Mouse (Mus musculus): ENCODE measurements around the gene Ppp1r14b.

DNA sequence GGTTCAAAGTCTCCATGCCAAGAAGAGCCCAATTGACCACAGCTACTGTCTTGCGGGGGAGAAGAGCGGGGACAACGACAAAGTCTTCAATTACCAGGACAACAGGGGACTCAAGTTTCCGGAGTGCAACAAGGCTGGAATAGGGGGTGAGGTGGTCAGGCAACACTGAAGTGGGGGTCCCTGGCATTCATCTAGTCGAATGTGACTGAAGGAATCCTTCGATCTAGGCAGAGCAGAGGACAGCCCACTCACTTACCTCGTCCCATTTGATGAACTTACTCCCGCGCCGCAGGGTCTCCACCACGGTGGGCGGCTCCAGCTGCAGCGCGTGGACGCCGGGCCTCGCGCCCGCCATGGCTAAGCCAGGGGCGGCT, 5.5 kb upstream of the Ppp1r14b start:
- no peak for TF ChIP-seq CTCF (IDR thresholded peaks at IDR 0.05; ENCODE audit: extremely low read depth, insufficient read depth, low read length)
- TF ChIP-seq POLR2A (IDR thresholded peaks at IDR 0.05; ENCODE audit: extremely low read depth, insufficient read depth, low read length), result no peak
